Mouse (Mus musculus) mature B cell (primary cell): ENCODE results near the gene Zfp365.

Experiments
- in situ Hi-C: fragments of 300-500 bp; cut with MboI; formaldehyde crosslinking; loops from 2 replicates; pipeline ENCODE4 v1.14.3; 2019

The Zfp365 gene

GRCm38 (mm10) chr10:67912337-67912776 lies at the start of gene Zfp365:
Gene Zfp365, minus strand, starts transcription at chr10:67912662.
- in situ Hi-C loops, result no loop called here

GRCm38 (mm10) chr10:67959982-67960381 lies 47.5 kb upstream of the Zfp365 start:
- in situ Hi-C loops, result no loop called here

- in situ Hi-C loops, result no loop called here
Observed at GRCm38 (mm10) chr10:67955982-67956381, 43.5 kb upstream of the Zfp365 start.

- in situ Hi-C loops, result no loop called here
Observed at GRCm38 (mm10) chr10:67951690-67952089, 39.2 kb upstream of the Zfp365 start.

- in situ Hi-C loops, result no loop called here
Observed at GRCm38 (mm10) chr10:67950059-67950748, 37.7 kb upstream of the Zfp365 start.

GRCm38 (mm10) chr10:67943513-67943912 lies 31.1 kb upstream of the Zfp365 start:
- in situ Hi-C loops, result no loop called here

GRCm38 (mm10) chr10:67939546-67939945 lies 27.1 kb upstream of the Zfp365 start:
- in situ Hi-C loops, result no loop called here

GRCm38 (mm10) chr10:67937775-67938174 lies 25.3 kb upstream of the Zfp365 start:
- in situ Hi-C loops, result no loop called here

- in situ Hi-C loops, result no loop called here
Observed at GRCm38 (mm10) chr10:67936944-67937343, 24.5 kb upstream of the Zfp365 start.

GRCm38 (mm10) chr10:67932780-67933179 lies 20.3 kb upstream of the Zfp365 start:
- in situ Hi-C loops, result no loop called here

- in situ Hi-C loops, result no loop called here
Observed at GRCm38 (mm10) chr10:67931328-67931727, 18.9 kb upstream of the Zfp365 start.

- in situ Hi-C loops, result no loop called here
Observed at GRCm38 (mm10) chr10:67928584-67928983, 16.1 kb upstream of the Zfp365 start.

- in situ Hi-C loops, result no loop called here
Observed at GRCm38 (mm10) chr10:67927718-67928455, 15.4 kb upstream of the Zfp365 start.

GRCm38 (mm10) chr10:67924030-67924429 lies 11.6 kb upstream of the Zfp365 start:
- in situ Hi-C loops, result no loop called here

- in situ Hi-C loops, result no loop called here
Observed at GRCm38 (mm10) chr10:67921777-67922176, 9.3 kb upstream of the Zfp365 start.

GRCm38 (mm10) chr10:67919706-67920105 lies 7.2 kb upstream of the Zfp365 start:
- in situ Hi-C loops, result no loop called here

- in situ Hi-C loops, result no loop called here
Observed at GRCm38 (mm10) chr10:67918194-67918899, 5.9 kb upstream of the Zfp365 start.

GRCm38 (mm10) chr10:67917356-67917755 lies 4.9 kb upstream of the Zfp365 start:
- in situ Hi-C loops, result no loop called here

- in situ Hi-C loops, result no loop called here
Observed at GRCm38 (mm10) chr10:67911447-67912336, 770 bp downstream of the Zfp365 start.

- in situ Hi-C loops, result no loop called here
Observed at GRCm38 (mm10) chr10:67907931-67908330, 4.5 kb downstream of the Zfp365 start.

GRCm38 (mm10) chr10:67906926-67907325 lies 5.5 kb downstream of the Zfp365 start:
- in situ Hi-C loops, result no loop called here

GRCm38 (mm10) chr10:67906063-67906462 lies 6.4 kb downstream of the Zfp365 start:
- in situ Hi-C loops, result no loop called here
